Mouse (Mus musculus) liver, embryonic 13.5 days (tissue): ENCODE measurements around the gene Aldh8a1. TPM values are rescaled to one million over a fixed set of nuclear protein-coding genes. Genes with fewer than 3 reads are reported as not detected.
A peak's percentile ranks its signal among the peaks of the same experiment; 100 is the strongest.

Experiments used
- ATAC-seq: fragments of 200-750 bp; cut with Nextera tagmentation; 2 replicates; pipeline ENCODE4 v1.8.0; 2017; ENCODE audit warnings: low read depth, mild to moderate bottlenecking, moderate number of reproducible peaks, moderate library complexity
- DNase-seq: peaks from one replicate; pipeline ENCODE4 v3.0.0; 2022
- H3K27ac ChIP-seq: fragments of 300-500 bp; sonication (generic); 2 replicates; pipeline ENCODE4 v1.5.1; 2015; ENCODE audit warnings: moderate library complexity, mild to moderate bottlenecking, inconsistent platforms
- H3K27me3 ChIP-seq: fragments of 300-500 bp; sonication (generic); 2 replicates; pipeline ENCODE4 v1.6.1; 2015; ENCODE audit warnings: mild to moderate bottlenecking, inconsistent platforms
- H3K36me3 ChIP-seq: fragments of 300-500 bp; sonication (generic); 2 replicates; pipeline ENCODE4 v1.6.1; 2015; ENCODE audit warnings: mild to moderate bottlenecking, inconsistent platforms
- H3K4me1 ChIP-seq: fragments of 300-500 bp; sonication (generic); replicated peaks from 2 replicates; pipeline ENCODE4 v1.6.1; 2015; ENCODE audit warnings: inconsistent platforms
- H3K4me2 ChIP-seq: fragments of 300-500 bp; sonication (generic); 2 replicates; pipeline ENCODE4 v1.6.1; 2015; ENCODE audit warnings: inconsistent platforms, mild to moderate bottlenecking, moderate library complexity
- H3K4me3 ChIP-seq: fragments of 300-500 bp; sonication (generic); replicated peaks from 2 replicates; pipeline ENCODE4 v1.5.1; 2015; ENCODE audit warnings: mild to moderate bottlenecking, inconsistent platforms
- H3K9ac ChIP-seq: fragments of 300-500 bp; sonication (generic); 2 replicates; pipeline ENCODE4 v1.6.1; 2015; ENCODE audit warnings: mild to moderate bottlenecking, inconsistent platforms
- H3K9me3 ChIP-seq: fragments of 300-500 bp; sonication (generic); replicated peaks from 2 replicates; pipeline ENCODE4 v1.6.1; 2016; ENCODE audit warnings: inconsistent platforms
- WGBS: fragments of 180-500 bp; shearing (Covaris S2); methylation state at CpG from one replicate; pipeline ENCODE4 v1.1.7; 2015; ENCODE audit not compliant: insufficient replicate concordance; 5-methylcytosine and 5-hydroxymethylcytosine counted together
- polyA plus RNA-seq: library from polyadenylated mRNA; unstranded; fragments of >200 nt; fragmentation: Nextera tagmentation; extraction: Ambion mirVana; gene quantifications from 2 replicates; pipeline ENCODE4 v1.2.1, GENCODE M21; 2015

Gene Aldh8a1
- polyA plus RNA-seq, 1 experiment from 2014 or later = 10.8 TPM

DNA sequence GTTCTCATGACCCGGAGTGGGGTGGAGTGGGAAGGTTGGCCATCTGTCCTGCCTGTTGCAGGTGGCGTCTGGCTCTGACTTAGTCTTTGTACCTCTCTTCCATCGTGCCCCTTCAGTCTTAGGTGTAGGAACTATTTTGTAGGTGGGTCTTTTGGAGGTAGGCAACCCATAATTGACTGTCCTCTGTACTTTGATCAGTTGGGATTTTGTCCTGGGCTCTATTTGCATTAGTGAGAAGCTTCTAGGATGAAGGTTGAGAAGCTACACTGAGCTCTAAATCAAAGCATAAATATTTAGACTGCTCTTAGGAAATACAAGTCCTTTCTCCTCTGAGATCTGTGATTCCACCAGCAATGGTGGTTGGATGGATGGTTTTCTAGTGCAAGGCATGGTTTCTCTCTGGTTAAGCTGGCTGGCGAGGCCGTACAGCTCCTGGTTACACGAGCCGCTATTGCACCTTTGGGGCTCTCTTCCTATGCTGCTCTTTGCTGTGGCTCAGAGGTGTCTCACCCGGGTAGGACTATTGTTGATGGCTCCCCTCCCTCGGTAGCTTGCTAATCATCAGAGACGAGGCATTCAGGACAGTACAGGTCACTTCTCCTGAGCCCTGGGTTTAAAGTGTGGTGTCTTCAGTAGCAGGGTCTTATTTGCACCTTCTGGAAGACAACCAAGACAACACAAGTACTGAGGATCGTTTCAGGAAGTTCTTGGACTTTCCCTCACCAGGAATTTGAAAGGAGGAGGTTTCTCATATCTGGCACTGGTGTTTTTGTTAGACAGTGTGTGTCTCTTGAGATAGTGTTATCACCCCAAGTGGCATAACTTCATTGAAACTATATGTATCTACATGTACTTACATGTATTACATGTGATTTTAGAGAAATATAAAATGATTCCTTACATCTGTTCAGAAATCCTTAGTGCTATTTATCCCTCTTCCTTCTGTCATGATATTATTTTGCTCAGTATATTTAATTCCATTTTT lies 26.3 kb upstream of the Aldh8a1 start:
- DNase-seq = no peak
- Histone ChIP-seq H3K36me3 (peaks cover 73% of the 10 kb centered on the region), H3K9ac (no peak overlapping the region), H3K4me1 (peaks cover 33% of the 10 kb centered on the region), H3K27ac (peak overlapping the region; percentile 67), H3K27me3 (no peaks in the 10 kb centered on the region), H3K4me3 (no peak overlapping the region), H3K9me3 (no peaks in the 10 kb centered on the region), H3K4me2 (peak overlapping the region; percentile 38)
- WGBS = 69% methylated on average over 11 of the region's 11 CpGs
- peak; percentile 76 for ATAC-seq

DNA sequence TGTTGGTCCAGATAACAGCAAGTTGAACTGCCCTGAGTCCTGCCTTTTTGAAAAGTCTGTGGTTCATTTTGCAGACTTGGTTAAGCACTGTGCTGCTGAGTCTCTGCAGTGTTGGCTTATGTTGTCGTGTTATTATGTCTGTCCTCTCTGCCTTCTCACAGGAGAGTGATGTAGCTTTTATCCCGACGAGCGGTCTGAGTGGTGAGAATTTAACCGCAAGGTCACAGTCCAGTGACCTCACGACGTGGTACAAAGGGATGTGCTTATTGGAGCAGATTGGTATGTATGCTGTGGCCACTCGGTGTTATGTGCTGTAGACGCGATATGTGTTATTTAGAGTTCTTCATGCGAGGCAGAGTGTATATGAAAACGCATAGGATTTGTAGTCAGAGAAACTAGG lies 25.3 kb upstream of the Aldh8a1 start:
- WGBS = 89% methylated on average over 12 of the region's 12 CpGs
- Histone ChIP-seq H3K4me2 (no peak overlapping the region), H3K9me3 (no peaks in the 10 kb centered on the region), H3K4me3 (no peak overlapping the region), H3K27me3 (no peaks in the 10 kb centered on the region), H3K27ac (0 out of 2 replicates have a peak overlapping the region, but pooled peaks have one; percentile 6), H3K36me3 (peaks cover 77% of the 10 kb centered on the region), H3K4me1 (peaks cover 33% of the 10 kb centered on the region), H3K9ac (no peak overlapping the region)
- no peak for ATAC-seq
- DNase-seq = no peak

DNA sequence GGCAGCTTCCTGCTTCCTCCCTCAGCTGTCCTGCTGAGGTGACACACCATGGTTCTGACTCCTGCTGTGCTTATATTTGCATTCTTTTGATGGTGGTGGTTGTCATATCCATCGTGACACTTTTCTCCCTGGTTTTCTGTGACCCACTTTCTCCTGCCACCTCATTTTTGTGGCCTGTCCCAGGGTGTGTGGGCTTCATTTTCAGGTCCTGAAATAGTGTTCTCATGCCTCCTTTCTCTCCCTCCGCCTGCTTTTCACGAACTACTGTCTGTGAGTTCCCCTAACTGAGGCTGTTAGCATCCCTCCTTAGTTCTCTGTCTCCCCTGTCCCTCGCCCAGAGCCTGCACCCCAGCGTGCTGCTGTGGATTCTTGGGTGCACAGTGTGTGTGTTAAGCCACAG lies 23.2 kb upstream of the Aldh8a1 start:
- H3K27ac ChIP-seq = no peak overlapping the region
- no peak for DNase-seq
- H3K9me3 ChIP-seq = no peaks in the 10 kb centered on the region
- no peak overlapping the region for H3K9ac ChIP-seq
- H3K4me3 ChIP-seq = no peak overlapping the region
- 69% methylated on average over 5 of the region's 5 CpGs for WGBS
- no peak overlapping the region for H3K4me2 ChIP-seq
- no peaks in the 10 kb centered on the region for H3K27me3 ChIP-seq
- ATAC-seq = no peak
- peaks cover 30% of the 10 kb centered on the region for H3K4me1 ChIP-seq
- H3K36me3 ChIP-seq = peaks cover 79% of the 10 kb centered on the region

DNA sequence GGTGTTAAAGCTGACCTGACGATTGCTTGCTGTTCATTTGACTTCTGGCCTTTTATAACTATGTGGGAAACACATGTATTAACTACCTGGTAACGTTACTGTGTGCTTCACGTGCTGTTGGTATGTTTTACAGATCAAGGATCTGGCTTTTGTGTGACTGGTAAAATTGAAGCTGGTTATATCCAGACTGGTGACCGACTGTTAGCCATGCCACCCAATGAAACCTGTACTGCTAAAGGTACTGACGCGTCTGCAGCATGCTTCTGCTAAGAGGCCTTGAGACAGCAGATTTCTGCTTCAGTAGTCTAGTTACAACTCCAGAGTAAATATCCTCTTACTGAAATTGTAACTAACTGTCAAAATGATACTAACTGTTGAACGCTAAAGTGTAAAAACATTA lies 22.6 kb upstream of the Aldh8a1 start:
- WGBS = 89% methylated on average over 7 of the region's 7 CpGs
- Histone ChIP-seq H3K4me2 (no peak overlapping the region), H3K27me3 (no peaks in the 10 kb centered on the region), H3K36me3 (peaks cover 81% of the 10 kb centered on the region), H3K9ac (no peak overlapping the region), H3K9me3 (no peaks in the 10 kb centered on the region), H3K4me1 (peaks cover 30% of the 10 kb centered on the region), H3K27ac (no peak overlapping the region), H3K4me3 (no peak overlapping the region)
- ATAC-seq = no peak
- no peak for DNase-seq

DNA sequence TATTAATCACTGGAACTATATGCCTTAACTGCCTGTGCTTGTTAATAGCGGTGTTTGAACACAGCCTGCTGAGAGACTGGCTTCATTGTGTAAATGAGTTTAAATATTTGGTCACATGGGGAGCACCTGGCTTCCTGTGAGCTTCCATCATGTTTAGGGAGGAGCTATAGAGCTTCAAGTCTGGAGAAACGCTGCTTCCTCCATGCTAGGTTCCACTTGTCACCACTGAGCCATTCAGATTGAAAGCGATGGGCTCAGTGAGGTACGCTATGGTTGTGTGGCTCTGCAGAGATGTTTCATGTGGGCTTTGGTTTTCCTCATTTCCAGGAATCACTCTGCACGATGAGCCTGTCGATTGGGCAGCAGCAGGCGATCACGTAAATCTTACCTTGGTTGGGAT lies 19.1 kb upstream of the Aldh8a1 start:
- Histone ChIP-seq H3K4me2 (no peak overlapping the region), H3K4me1 (peaks cover 10% of the 10 kb centered on the region), H3K27ac (no peak overlapping the region), H3K36me3 (peaks cover 79% of the 10 kb centered on the region), H3K4me3 (no peak overlapping the region), H3K27me3 (no peaks in the 10 kb centered on the region), H3K9me3 (no peaks in the 10 kb centered on the region), H3K9ac (no peak overlapping the region)
- ATAC-seq (no peak), DNase-seq (no peak)
- WGBS = 87% methylated on average over 8 of the region's 8 CpGs

DNA sequence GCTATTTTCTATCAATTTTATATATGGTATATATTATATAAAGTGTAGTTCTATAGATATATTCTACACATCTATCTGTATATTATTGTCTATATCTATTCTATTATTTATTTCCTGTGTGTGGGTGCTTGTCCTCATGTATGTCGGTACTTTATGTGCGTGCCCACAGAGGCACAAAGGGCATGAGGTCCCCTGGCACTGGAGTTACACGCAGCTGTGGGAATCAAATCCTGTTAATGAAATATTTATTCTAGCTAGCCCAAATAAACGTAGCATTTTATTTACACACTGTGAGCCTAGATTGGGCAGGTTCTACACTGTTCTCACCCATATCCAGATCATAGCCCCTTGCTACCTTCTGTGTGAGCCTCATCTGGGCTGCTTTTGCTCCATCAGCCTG lies 18.0 kb upstream of the Aldh8a1 start:
- Histone ChIP-seq H3K27ac (no peak overlapping the region), H3K9ac (no peak overlapping the region), H3K9me3 (no peaks in the 10 kb centered on the region), H3K4me2 (no peak overlapping the region), H3K4me3 (no peak overlapping the region), H3K27me3 (no peaks in the 10 kb centered on the region), H3K36me3 (peaks cover 74% of the 10 kb centered on the region), H3K4me1 (peaks cover 10% of the 10 kb centered on the region)
- WGBS = 90% methylated on average over 4 of the region's 4 CpGs
- ATAC-seq (no peak), DNase-seq (no peak)

DNA sequence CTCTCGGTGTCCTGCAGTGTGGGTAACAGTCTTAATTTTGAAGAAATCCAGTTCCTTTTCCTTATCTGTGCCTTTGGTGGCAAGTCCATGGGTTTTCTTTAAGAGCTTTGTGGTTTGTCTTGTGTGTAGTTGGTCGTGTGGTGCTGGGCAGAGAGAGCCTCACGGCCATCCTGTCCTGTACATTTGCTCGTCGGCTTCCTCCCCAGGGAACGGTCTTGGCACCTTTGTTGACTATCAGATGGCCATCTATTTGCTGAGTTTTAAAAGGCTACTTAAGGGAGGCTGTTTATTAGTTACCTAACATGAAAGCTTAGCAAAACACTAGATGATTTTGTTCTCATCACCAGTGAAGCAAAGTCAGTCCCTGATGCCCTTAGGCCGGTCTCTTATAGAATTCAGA lies 15.2 kb upstream of the Aldh8a1 start:
- ATAC-seq (no peak), DNase-seq (no peak)
- Histone ChIP-seq H3K27ac (no peak overlapping the region), H3K4me2 (no peak overlapping the region), H3K9me3 (no peaks in the 10 kb centered on the region), H3K4me3 (no peak overlapping the region), H3K9ac (no peak overlapping the region), H3K27me3 (no peaks in the 10 kb centered on the region), H3K36me3 (peaks cover 73% of the 10 kb centered on the region), H3K4me1 (peaks cover 10% of the 10 kb centered on the region)
- 43% methylated on average over 7 of the region's 7 CpGs for WGBS

DNA sequence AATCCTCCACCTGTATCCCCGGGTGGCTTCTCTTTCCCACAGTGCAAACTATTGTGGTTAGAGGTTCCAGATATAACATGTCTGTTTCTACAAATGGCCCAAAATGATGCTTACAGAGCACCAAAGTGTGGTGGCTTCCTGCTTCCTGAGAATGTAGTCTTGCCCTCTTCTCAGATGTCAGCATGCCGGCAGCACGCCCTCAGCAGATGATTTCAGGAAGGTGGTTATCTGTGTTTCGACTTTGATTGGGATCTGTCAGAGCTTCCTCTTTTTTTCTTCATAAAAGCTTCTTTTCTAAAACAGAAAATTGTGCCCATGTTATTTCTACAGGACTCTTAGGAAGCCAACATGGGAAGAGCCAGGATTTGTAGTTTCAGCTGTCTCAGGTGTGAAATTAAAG lies 13.8 kb upstream of the Aldh8a1 start:
- Histone ChIP-seq H3K36me3 (peaks cover 75% of the 10 kb centered on the region), H3K4me3 (no peak overlapping the region), H3K4me2 (no peak overlapping the region), H3K9ac (no peak overlapping the region), H3K27ac (no peak overlapping the region), H3K27me3 (no peaks in the 10 kb centered on the region), H3K4me1 (peaks cover 10% of the 10 kb centered on the region), H3K9me3 (no peaks in the 10 kb centered on the region)
- ATAC-seq (no peak), DNase-seq (no peak)
- WGBS = 46% methylated on average over 4 of the region's 4 CpGs

DNA sequence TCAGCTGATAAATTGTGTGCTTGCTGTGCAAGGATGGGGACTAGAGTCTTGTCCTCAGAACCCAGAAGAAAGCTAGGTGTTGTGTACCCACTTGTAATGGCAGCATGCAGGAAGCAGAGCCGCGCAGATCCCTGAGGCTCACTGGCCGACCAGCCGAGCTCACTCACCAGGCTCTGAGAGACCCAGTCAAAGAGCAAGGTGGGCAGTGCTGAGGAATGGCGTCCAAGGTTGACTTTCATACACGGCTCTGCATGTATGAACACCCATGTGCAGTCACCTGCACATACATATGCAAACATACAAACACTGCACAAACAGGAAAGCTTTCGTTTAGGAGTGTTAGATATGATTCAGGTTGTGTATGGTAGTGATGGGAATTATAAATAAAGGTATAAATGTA lies 12.1 kb upstream of the Aldh8a1 start:
- no peak overlapping the region for H3K9ac ChIP-seq
- H3K4me3 ChIP-seq = no peak overlapping the region
- no peak overlapping the region for H3K4me2 ChIP-seq
- H3K9me3 ChIP-seq = no peaks in the 10 kb centered on the region
- peaks cover 5% of the 10 kb centered on the region for H3K4me1 ChIP-seq
- no peak for DNase-seq
- H3K27me3 ChIP-seq = no peaks in the 10 kb centered on the region
- WGBS = 90% methylated on average over 7 of the region's 7 CpGs
- peaks cover 78% of the 10 kb centered on the region for H3K36me3 ChIP-seq
- no peak for ATAC-seq
- H3K27ac ChIP-seq = no peak overlapping the region

DNA sequence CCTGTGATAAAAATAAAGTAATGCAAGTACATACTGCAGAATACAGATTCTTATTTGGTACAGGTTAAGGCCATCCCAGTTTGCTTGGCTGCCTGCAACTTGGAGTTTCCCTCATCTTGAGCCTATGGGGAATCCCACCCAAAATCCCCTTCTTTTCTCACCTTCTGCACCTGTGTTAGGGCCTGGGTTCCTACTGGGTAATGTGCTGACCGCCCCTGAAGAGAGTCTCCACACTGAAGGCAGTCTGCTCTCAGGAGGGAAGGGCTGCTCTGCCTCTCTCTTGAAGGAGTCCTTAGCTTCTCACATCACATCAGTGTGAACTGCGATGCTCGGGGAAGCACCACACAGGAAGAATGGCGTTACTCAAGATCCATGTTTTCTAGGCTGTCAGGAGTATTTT lies 11.2 kb upstream of the Aldh8a1 start:
- no peak overlapping the region for H3K9ac ChIP-seq
- H3K27me3 ChIP-seq = no peaks in the 10 kb centered on the region
- H3K4me1 ChIP-seq = no peaks in the 10 kb centered on the region
- no peak overlapping the region for H3K4me2 ChIP-seq
- ATAC-seq (no peak), DNase-seq (no peak)
- H3K9me3 ChIP-seq = no peaks in the 10 kb centered on the region
- 70% methylated on average over 4 of the region's 4 CpGs for WGBS
- no peak overlapping the region for H3K27ac ChIP-seq
- H3K4me3 ChIP-seq = no peak overlapping the region
- peaks cover 73% of the 10 kb centered on the region for H3K36me3 ChIP-seq

DNA sequence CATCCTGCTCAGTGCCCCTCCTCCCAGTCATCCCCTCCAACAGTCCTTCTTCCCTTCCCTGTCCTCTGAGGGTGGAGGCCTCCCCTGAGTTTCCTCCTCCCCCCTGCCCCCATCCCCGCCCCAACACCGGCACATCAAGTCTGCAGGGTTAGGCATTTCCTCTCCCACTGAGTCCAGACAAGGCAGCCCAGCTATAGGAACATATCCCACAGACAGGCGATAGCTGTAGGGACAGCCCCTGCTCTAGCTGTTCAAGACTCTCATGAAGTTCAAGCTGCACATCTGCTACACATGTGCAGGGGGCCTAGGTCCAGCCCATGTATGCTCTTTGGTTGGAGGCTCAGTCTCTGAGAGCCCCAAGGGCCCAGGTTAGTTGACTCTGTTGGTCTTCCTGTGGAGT lies 10.6 kb upstream of the Aldh8a1 start:
- Histone ChIP-seq H3K4me2 (no peak overlapping the region), H3K9me3 (no peaks in the 10 kb centered on the region), H3K4me3 (no peak overlapping the region), H3K9ac (no peak overlapping the region), H3K36me3 (peaks cover 69% of the 10 kb centered on the region), H3K4me1 (no peaks in the 10 kb centered on the region), H3K27ac (no peak overlapping the region), H3K27me3 (no peaks in the 10 kb centered on the region)
- ATAC-seq (no peak), DNase-seq (no peak)
- 66% methylated on average over 3 of the region's 3 CpGs for WGBS

DNA sequence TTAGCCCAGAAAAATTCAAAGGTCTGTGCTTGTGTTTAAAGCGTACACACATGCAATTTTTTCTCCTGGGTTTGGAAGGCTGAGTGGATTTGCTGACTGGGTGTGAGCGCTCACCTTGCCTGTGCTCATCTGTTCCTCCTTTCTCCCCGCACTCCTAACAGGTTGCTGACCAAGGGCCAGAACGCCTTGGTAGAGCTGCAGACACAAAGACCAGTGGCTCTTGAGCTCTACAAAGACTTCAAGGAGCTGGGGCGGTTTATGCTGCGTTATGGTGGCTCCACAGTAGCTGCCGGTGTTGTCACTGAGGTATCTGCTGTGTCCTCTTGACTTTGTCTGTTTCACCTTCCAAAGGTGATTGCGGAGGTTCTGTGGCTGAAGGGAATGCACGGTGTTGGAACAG lies 9.6 kb upstream of the Aldh8a1 start:
- DNase-seq (no peak), ATAC-seq (no peak)
- H3K27ac ChIP-seq = no peak overlapping the region
- no peaks in the 10 kb centered on the region for H3K4me1 ChIP-seq
- no peak overlapping the region for H3K4me2 ChIP-seq
- H3K9ac ChIP-seq = no peak overlapping the region
- no peaks in the 10 kb centered on the region for H3K9me3 ChIP-seq
- peaks cover 62% of the 10 kb centered on the region for H3K36me3 ChIP-seq
- no peak overlapping the region for H3K4me3 ChIP-seq
- H3K27me3 ChIP-seq = no peaks in the 10 kb centered on the region
- WGBS = 90% methylated on average over 9 of the region's 9 CpGs
